Mouse (Mus musculus) myocyte (in vitro differentiated cells): ENCODE data around the gene Etv1. TPM values are rescaled to one million over a fixed set of nuclear protein-coding genes. Genes with fewer than 3 reads are reported as not detected.

ENCODE experiments used
- H3K27me3 ChIP-seq: one replicate; pipeline ENCODE4 v1.6.1; 2011; ENCODE audit not compliant: control insufficient read depth, insufficient read depth, insufficient read length
- H3K36me3 ChIP-seq: one replicate; pipeline ENCODE4 v1.6.1; 2011; ENCODE audit not compliant: control insufficient read depth, insufficient read depth
- H3K4me2 ChIP-seq: one replicate; pipeline ENCODE4 v1.6.1; 2011; ENCODE audit warnings: low read depth, control low read depth
- H3K4me3 ChIP-seq: one replicate; pipeline ENCODE4 v1.5.1; 2011; ENCODE audit warnings: mild to moderate bottlenecking, control low read depth, moderate library complexity
- H3K79me2 ChIP-seq: one replicate; pipeline ENCODE4 v1.6.1; 2011; ENCODE audit not compliant: control insufficient read depth, insufficient read depth
- H3ac ChIP-seq: one replicate; pipeline ENCODE4 v1.6.1; 2011; ENCODE audit not compliant: control insufficient read depth, insufficient read length
- CEBPB ChIP-seq: IDR thresholded peaks from 2 replicates; pipeline ENCODE4 v1.6.1; 2011; ENCODE audit warnings: mild to moderate bottlenecking, moderate library complexity; ENCODE audit not compliant: poor library complexity, insufficient read depth, severe bottlenecking
- E2F4 ChIP-seq: IDR thresholded peaks from one replicate; pipeline ENCODE4 v1.6.1; 2011; ENCODE audit warnings: mild to moderate bottlenecking, control low read depth, moderate library complexity; ENCODE audit not compliant: insufficient read depth
- MAX ChIP-seq: IDR thresholded peaks from one replicate; pipeline ENCODE4 v1.6.1; 2011; ENCODE audit warnings: low read depth, mild to moderate bottlenecking, control low read depth
- MYOD1 ChIP-seq, 3 experiments: IDR thresholded peaks; one replicate each; pipeline ENCODE4 v1.6.1; 2011; ENCODE audit warnings: control low read depth in 2 of 3, low read depth in 2 of 3, mild to moderate bottlenecking in 2 of 3, moderate library complexity in 1 of 3; ENCODE audit not compliant: insufficient read length in 2 of 3, control insufficient read depth in 1 of 3
- MYOG ChIP-seq, 3 experiments: IDR thresholded peaks; one replicate each; pipeline ENCODE4 v1.6.1; 2011; ENCODE audit warnings: control low read depth in 2 of 3, low read depth in 2 of 3, mild to moderate bottlenecking in 2 of 3; ENCODE audit not compliant: insufficient read length in 2 of 3, control insufficient read depth in 1 of 3, insufficient read depth in 1 of 3
- POLR2A ChIP-seq: IDR thresholded peaks from one replicate; pipeline ENCODE4 v1.6.1; 2011; ENCODE audit warnings: low read depth, mild to moderate bottlenecking, control low read depth, moderate library complexity; ENCODE audit not compliant: insufficient read length
- POLR2AphosphoS2 ChIP-seq: IDR thresholded peaks from one replicate; pipeline ENCODE4 v1.6.1; 2011; ENCODE audit warnings: low read depth, control low read depth; ENCODE audit not compliant: insufficient read length
- REST ChIP-seq: IDR thresholded peaks from one replicate; pipeline ENCODE4 v1.6.1; 2011; ENCODE audit warnings: mild to moderate bottlenecking, control low read depth, moderate library complexity; ENCODE audit not compliant: insufficient read depth, insufficient read length
- SRF ChIP-seq: IDR thresholded peaks from one replicate; pipeline ENCODE4 v1.6.1; 2011; ENCODE audit warnings: low read depth; ENCODE audit not compliant: control insufficient read depth, insufficient read length
- TCF12 ChIP-seq: IDR thresholded peaks from one replicate; pipeline ENCODE4 v1.6.1; 2011; ENCODE audit warnings: mild to moderate bottlenecking, control low read depth; ENCODE audit not compliant: poor library complexity, insufficient read depth, severe bottlenecking
- TCF3 ChIP-seq: IDR thresholded peaks from one replicate; pipeline ENCODE4 v1.6.1; 2011; ENCODE audit warnings: low read depth, control low read depth; ENCODE audit not compliant: insufficient read length
- USF1 ChIP-seq: IDR thresholded peaks from one replicate; pipeline ENCODE4 v1.6.1; 2011; ENCODE audit warnings: low read depth, mild to moderate bottlenecking, control low read depth, moderate library complexity
- polyA plus RNA-seq: library from polyadenylated mRNA; unstranded; fragments of >200 nt; fragmentation: generic; extraction: Trizol; gene quantifications from one replicate; pipeline ENCODE4 v1.2.1, GENCODE M21; 2012; ENCODE audit warnings: missing spikeins

Gene Etv1
- polyA plus RNA-seq, 1 experiment = 4.4 TPM

- H3K36me3 ChIP-seq = peaks cover 4% of the 10 kb centered on the region
- H3K4me2 ChIP-seq = no peak overlapping the region
- no peak overlapping the region for H3K4me3 ChIP-seq
- H3ac ChIP-seq = no peak overlapping the region
- H3K27me3 ChIP-seq = no peaks in the 10 kb centered on the region
- no peaks in the 10 kb centered on the region for H3K79me2 ChIP-seq
- TF ChIP-seq MYOG (IDR thresholded peaks at IDR 0.05; ENCODE audit: control insufficient read depth in 1 of 3, insufficient read depth in 1 of 3, insufficient read length in 2 of 3, low read depth in 2 of 3) = no peak
- TF ChIP-seq SRF = no peak
- TF ChIP-seq CEBPB = no peak
- no peak for TF ChIP-seq E2F4
- no peak for TF ChIP-seq TCF12
- no peak for TF ChIP-seq TCF3
- no peak for TF ChIP-seq REST
- no peak for TF ChIP-seq POLR2AphosphoS2
- no peak for TF ChIP-seq MAX
- TF ChIP-seq USF1 = no peak
- no peak for TF ChIP-seq POLR2A
- no peak for TF ChIP-seq MYOD1 (IDR thresholded peaks at IDR 0.05; ENCODE audit: control insufficient read depth in 1 of 3, insufficient read length in 2 of 3, low read depth in 2 of 3)
Measured at GRCm38 (mm10) chr12:38793697-38794096, 14.5 kb downstream of the Etv1 start.

GRCm38 (mm10) chr12:38807031-38807430 is 27.9 kb downstream of the Etv1 start:
- no peaks in the 10 kb centered on the region for H3K27me3 ChIP-seq
- H3K79me2 ChIP-seq = no peaks in the 10 kb centered on the region
- H3K36me3 ChIP-seq = no peaks in the 10 kb centered on the region
- H3K4me3 ChIP-seq = no peak overlapping the region
- TF ChIP-seq POLR2A (no peak), E2F4 (no peak), CEBPB (no peak), MYOG (IDR thresholded peaks at IDR 0.05; ENCODE audit: control insufficient read depth in 1 of 3, insufficient read depth in 1 of 3, insufficient read length in 2 of 3, low read depth in 2 of 3) (no peak), MYOD1 (IDR thresholded peaks at IDR 0.05; ENCODE audit: control insufficient read depth in 1 of 3, insufficient read length in 2 of 3, low read depth in 2 of 3) (no peak), TCF3 (no peak), REST (no peak), TCF12 (no peak), POLR2AphosphoS2 (no peak), SRF (no peak), MAX (no peak)
- H3ac ChIP-seq = no peak overlapping the region
- H3K4me2 ChIP-seq = no peak overlapping the region

- H3K4me3 ChIP-seq = no peak overlapping the region
- no peaks in the 10 kb centered on the region for H3K79me2 ChIP-seq
- H3K27me3 ChIP-seq = no peaks in the 10 kb centered on the region
- no peak for TF ChIP-seq REST
- TF ChIP-seq SRF = no peak
- TF ChIP-seq E2F4 = no peak
- no peak for TF ChIP-seq USF1
- no peak for TF ChIP-seq POLR2AphosphoS2
- no peak for TF ChIP-seq POLR2A
- TF ChIP-seq MYOD1 (IDR thresholded peaks at IDR 0.05; ENCODE audit: control insufficient read depth in 1 of 3, insufficient read length in 2 of 3, low read depth in 2 of 3) = no peak
- TF ChIP-seq CEBPB = no peak
- TF ChIP-seq TCF12 = no peak
- TF ChIP-seq MAX = no peak
- TF ChIP-seq TCF3 = no peak
- TF ChIP-seq MYOG (IDR thresholded peaks at IDR 0.05; ENCODE audit: control insufficient read depth in 1 of 3, insufficient read depth in 1 of 3, insufficient read length in 2 of 3, low read depth in 2 of 3) = no peak
- H3K4me2 ChIP-seq = no peak overlapping the region
- H3K36me3 ChIP-seq = no peaks in the 10 kb centered on the region
- H3ac ChIP-seq = no peak overlapping the region
Measured at GRCm38 (mm10) chr12:38812392-38812791, 33.2 kb downstream of the Etv1 start.

- Histone ChIP-seq H3K79me2 (no peaks in the 10 kb centered on the region), H3K4me3 (no peak overlapping the region), H3ac (no peak overlapping the region), H3K27me3 (no peaks in the 10 kb centered on the region), H3K36me3 (no peaks in the 10 kb centered on the region), H3K4me2 (no peak overlapping the region)
- TF ChIP-seq E2F4 (no peak), CEBPB (no peak), POLR2A (no peak), REST (no peak), USF1 (no peak), MAX (no peak), MYOD1 (IDR thresholded peaks at IDR 0.05; ENCODE audit: control insufficient read depth in 1 of 3, insufficient read length in 2 of 3, low read depth in 2 of 3) (no peak), MYOG (IDR thresholded peaks at IDR 0.05; ENCODE audit: control insufficient read depth in 1 of 3, insufficient read depth in 1 of 3, insufficient read length in 2 of 3, low read depth in 2 of 3) (no peak), POLR2AphosphoS2 (no peak)
Measured at GRCm38 (mm10) chr12:38814010-38814786, 35.0 kb downstream of the Etv1 start.
